Mouse (Mus musculus) G1E (cell line): ENCODE data around the gene Dgkz. TPM values are rescaled to one million over a fixed set of nuclear protein-coding genes. Genes with fewer than 3 reads are reported as not detected.

Source experiments
- ATAC-seq: 2 replicates; pipeline ENCODE4 v1.8.0; 2016; ENCODE audit warnings: mild to moderate bottlenecking; ENCODE audit not compliant: insufficient number of reproducible peaks, poor library complexity, low FRiP score, severe bottlenecking; ENCODE audit errors: extremely low read depth
- DNase-seq: peaks from one replicate; pipeline ENCODE4 v3.0.0; 2012; ENCODE audit warnings: low spot score
- H3K27me3 ChIP-seq: 2 replicates; pipeline ENCODE4 v1.6.1; 2012; ENCODE audit warnings: mild to moderate bottlenecking, low read length, inconsistent platforms; ENCODE audit not compliant: insufficient read depth
- H3K36me3 ChIP-seq: replicated peaks from 2 replicates; pipeline ENCODE3; 2012; ENCODE audit warnings: mild to moderate bottlenecking, inconsistent platforms
- H3K4me1 ChIP-seq: 2 replicates; pipeline ENCODE4 v1.6.1; 2012; ENCODE audit warnings: low read depth, low read length, inconsistent platforms, mixed read lengths; ENCODE audit not compliant: insufficient read depth
- H3K4me3 ChIP-seq: 2 replicates; pipeline ENCODE4 v1.5.1; 2012; ENCODE audit warnings: low read depth, mild to moderate bottlenecking, inconsistent platforms, low read length, moderate library complexity, mixed read lengths
- H3K9me3 ChIP-seq: replicated peaks from 2 replicates; pipeline ENCODE4 v1.6.1; 2012; ENCODE audit warnings: inconsistent platforms
- CTCF ChIP-seq: IDR thresholded peaks from 2 replicates; pipeline ENCODE4 v1.5.1; 2012; ENCODE audit warnings: low read depth, low read length, inconsistent platforms, mixed read lengths
- GATA1 ChIP-seq: IDR thresholded peaks from 2 replicates; pipeline ENCODE4 v1.6.1; 2012; ENCODE audit warnings: borderline replicate concordance, low read length, inconsistent platforms, mixed read lengths
- GATA2 ChIP-seq: IDR thresholded peaks from 2 replicates; pipeline ENCODE4 v1.6.1; 2012; ENCODE audit warnings: low read depth, low read length, inconsistent platforms, borderline replicate concordance
- POLR2AphosphoS5 ChIP-seq: IDR thresholded peaks from 2 replicates; pipeline ENCODE4 v1.6.1; 2012; ENCODE audit warnings: low read depth, low read length, inconsistent platforms; ENCODE audit not compliant: insufficient replicate concordance
- TAL1 ChIP-seq: conservative IDR thresholded peaks from 2 replicates; pipeline ENCODE4 v1.6.1; 2012; ENCODE audit warnings: low read depth, low read length, inconsistent platforms, mixed read lengths
- polyA plus RNA-seq: library from polyadenylated mRNA; stranded (reverse); fragments of >175 nt; gene quantifications from 2 replicates; pipeline ENCODE4 v1.2.3, GENCODE M21; 2012
- total RNA-seq, 2 experiments: library from RNA; stranded (forward) in 1 of 2; stranded (reverse) in 1 of 2; fragments of 200-1000 nt in 1 of 2; fragments of >200 nt in 1 of 2; fragmentation: Nextera tagmentation in 1 of 2; gene quantifications; 2 replicates each; pipeline ENCODE4 v1.2.3; 2014 to 2017

Gene Dgkz
- total and polyA plus RNA-seq, 3 experiments: 115 to 416 (median 290) TPM

DNA sequence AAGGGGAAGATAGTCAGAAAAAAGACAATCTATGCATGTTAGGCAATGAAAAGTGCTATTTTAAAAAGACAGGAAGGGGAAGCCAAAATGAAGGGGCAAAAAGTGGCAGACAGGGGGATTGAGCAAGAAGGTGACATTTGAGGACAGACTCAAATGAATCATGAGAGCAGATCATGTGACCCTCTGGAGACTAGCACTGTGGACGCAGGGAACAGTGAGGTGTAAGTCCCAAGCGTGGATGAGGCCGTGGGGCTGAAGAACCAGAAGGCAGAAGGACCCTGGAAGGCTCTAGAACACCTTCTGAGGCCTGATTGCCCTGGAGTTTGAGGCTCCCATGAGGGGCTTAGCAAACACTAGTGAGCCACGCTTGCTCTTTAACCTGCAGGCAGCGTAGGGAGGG is 9.3 kb downstream of the Dgkz start:
- H3K36me3 ChIP-seq: peaks cover 5% of the 10 kb centered on the region
- peaks cover 52% of the 10 kb centered on the region for H3K27me3 ChIP-seq
- no peaks in the 10 kb centered on the region for H3K9me3 ChIP-seq
- H3K4me1 ChIP-seq: peaks cover 39% of the 10 kb centered on the region
- no peak for ATAC-seq
- no peak for DNase-seq
- H3K4me3 ChIP-seq: no peak overlapping the region
- TF ChIP-seq GATA1 (no peak), POLR2AphosphoS5 (no peak), TAL1 (no peak), GATA2 (no peak), CTCF (no peak)

DNA sequence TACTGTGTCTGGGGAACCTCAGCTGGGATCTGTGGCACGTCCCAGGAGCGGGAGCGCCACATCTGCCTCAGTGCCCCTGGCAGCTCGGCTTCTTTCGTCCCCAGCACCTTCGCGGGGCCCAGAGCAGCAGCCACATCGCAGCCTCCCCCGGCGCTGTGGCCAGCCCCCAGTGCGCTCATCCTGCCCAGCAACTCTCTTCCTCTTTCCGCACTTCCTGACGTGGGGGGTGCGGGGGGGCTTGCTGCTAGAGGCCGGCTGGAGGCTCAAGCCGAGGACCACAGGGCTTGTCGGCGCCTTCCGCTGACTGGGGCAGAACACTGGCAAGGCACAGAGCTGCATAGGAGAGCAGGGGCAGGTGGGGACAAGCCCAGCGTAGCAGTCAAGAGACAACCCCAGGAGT is 10.2 kb downstream of the Dgkz start:
- Histone ChIP-seq H3K4me3 (peak overlapping the region; percentile 49; the same call in 1 of the 2 replicates), H3K4me1 (peaks cover 47% of the 10 kb centered on the region), H3K36me3 (peaks cover 14% of the 10 kb centered on the region), H3K27me3 (peaks cover 42% of the 10 kb centered on the region), H3K9me3 (no peaks in the 10 kb centered on the region)
- ATAC-seq: no peak
- no peak for TF ChIP-seq GATA1
- DNase-seq: no peak

DNA sequence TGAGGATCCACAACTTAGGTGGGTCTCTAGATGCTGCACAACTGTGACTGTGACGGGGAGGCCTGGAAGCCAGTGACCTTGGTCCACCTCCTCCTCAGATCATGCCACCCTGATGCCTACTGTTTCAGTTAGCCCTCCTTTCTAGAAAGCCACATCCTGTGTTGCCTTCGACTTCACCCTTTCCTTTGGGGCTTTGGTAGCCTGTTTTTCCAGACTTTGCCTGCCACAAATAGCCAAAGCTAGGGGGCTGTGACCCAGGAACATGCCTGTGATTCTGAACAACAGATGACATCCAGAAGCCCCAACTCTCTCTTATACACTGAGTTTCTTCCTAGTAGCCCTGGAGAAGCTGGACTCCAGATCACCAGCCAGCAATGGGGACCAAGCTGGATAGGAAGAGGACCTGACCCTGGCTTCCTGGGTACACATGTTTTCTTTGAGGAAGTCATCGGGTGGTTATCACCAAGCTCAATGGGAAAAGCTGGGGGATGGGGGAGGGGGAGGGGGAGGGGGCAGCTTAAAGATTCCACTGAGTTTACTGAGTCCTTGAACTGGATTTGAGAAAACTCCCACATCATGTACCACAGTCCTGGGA is 11.0 kb downstream of the Dgkz start:
- no peak for TF ChIP-seq TAL1
- TF ChIP-seq POLR2AphosphoS5: no peak
- TF ChIP-seq CTCF: no peak
- no peak for TF ChIP-seq GATA2
- no peak for TF ChIP-seq GATA1
- peaks cover 21% of the 10 kb centered on the region for H3K36me3 ChIP-seq
- no peak overlapping the region for H3K4me3 ChIP-seq
- H3K4me1 ChIP-seq: peaks cover 54% of the 10 kb centered on the region
- DNase-seq (no peak), ATAC-seq (no peak)
- no peaks in the 10 kb centered on the region for H3K9me3 ChIP-seq
- peaks cover 35% of the 10 kb centered on the region for H3K27me3 ChIP-seq

DNA sequence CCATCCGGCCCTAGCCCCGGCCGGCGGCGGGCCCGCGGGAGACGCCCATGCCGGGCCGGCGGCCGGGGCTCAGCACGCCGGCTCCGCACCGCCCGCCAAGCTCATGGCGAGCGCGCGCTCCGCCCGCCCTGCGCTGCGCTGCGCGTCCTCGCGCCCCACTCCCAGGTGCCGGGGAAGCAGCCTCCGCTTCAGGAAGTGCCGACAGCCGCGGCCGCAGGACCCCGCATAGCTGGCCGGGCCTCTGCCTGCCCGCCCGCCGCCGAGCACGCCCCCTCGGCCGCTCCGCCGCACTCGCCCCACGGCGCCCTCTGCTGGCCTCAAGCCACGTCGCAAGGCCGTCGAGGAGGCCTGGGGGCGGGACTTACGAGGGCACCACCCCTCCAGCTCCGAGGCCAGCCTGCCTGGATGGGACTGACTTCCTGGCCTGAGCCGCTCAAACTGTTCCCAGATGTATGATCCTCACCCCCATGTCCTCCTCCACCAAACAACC is 12.2 kb downstream of the Dgkz start:
- H3K4me1 ChIP-seq: peaks cover 66% of the 10 kb centered on the region
- peaks cover 24% of the 10 kb centered on the region for H3K27me3 ChIP-seq
- DNase-seq: peak; percentile 85
- TF ChIP-seq GATA2: no peak
- peak; percentile 67 for TF ChIP-seq CTCF
- H3K36me3 ChIP-seq: peaks cover 33% of the 10 kb centered on the region
- no peaks in the 10 kb centered on the region for H3K9me3 ChIP-seq
- peak overlapping the region; percentile 86 for H3K4me3 ChIP-seq
- peak; percentile 59 for ATAC-seq

DNA sequence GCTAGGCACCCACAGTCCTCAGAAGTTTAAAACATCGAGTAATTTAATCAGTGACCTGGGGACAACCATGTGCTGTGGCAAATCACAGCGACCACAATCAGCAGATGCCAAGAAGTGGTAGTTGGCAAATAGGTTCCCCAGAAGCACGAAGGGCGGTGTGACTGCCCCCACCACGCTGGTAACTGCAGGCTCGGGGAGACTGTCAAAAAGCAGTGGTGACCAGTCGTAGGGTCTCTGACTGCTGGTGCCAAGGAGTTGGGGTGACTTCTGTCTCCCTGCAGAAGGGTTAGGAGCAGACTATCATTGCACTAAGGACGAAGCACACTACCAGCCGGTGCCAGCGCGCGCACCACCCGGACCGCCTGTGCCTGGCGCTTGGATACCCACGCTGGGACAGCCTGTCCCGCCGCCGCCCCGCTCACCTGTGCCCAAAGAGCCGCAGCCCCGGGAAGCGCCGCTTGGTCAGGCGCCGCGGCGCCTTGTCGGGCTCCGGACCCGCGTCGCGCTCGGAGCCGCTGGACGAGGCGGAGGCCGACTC is 12.7 kb downstream of the Dgkz start:
- peaks cover 70% of the 10 kb centered on the region for H3K4me1 ChIP-seq

DNA sequence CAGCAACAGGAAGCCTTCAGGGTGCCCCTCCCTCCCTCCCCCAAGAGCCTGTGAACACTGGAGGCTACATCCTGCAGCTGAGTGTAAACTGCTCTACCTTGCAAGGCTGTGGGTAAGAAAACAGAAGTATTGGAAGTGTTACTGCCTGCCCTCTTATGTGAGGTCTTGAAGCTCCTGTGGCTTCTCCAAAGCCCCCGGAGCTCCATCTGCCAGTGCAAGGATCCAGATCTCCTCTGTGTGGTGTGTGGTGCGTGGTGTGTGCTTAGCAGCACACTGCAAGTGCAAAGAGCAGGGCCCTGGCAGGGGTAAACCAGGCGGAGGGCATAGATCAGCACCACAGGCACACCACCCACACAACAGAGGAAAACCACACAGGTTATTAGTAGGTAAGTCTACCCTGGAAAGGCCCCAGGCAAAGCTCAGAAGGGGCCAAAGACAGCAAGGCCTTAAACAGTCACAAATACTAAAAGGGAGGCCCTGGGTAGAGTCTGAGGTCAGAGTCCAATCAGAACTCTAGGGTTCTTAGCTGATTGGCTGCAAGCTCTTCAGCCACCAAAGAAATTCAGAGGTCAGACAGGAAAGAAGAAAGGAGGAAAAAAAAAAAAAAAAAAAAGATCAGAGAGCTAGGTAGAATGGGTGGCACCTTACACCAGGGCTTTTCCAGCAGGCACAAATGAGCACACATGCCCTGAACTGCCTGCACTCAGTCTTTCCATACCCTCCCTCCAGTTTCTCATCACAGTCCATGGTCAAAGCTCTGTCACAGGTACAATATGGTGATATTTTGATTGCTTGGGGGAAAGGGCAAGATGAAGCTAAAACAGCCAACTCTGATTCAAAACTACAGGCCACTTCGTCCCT is 13.5 kb downstream of the Dgkz start:
- ATAC-seq: no peak
- H3K4me1 ChIP-seq: peaks cover 78% of the 10 kb centered on the region

More for the DNA sequence above, 12.7 kb downstream of the Dgkz start:
- H3K4me3 ChIP-seq: peak overlapping the region; percentile 86
- DNase-seq (no peak), ATAC-seq (no peak)
- H3K36me3 ChIP-seq: peaks cover 37% of the 10 kb centered on the region
- peaks cover 19% of the 10 kb centered on the region for H3K27me3 ChIP-seq
- H3K9me3 ChIP-seq: no peaks in the 10 kb centered on the region
- TF ChIP-seq GATA1 (no peak), TAL1 (no peak), CTCF (no peak), GATA2 (no peak), POLR2AphosphoS5 (no peak)

More for the DNA sequence above, 13.5 kb downstream of the Dgkz start:
- TF ChIP-seq CTCF (no peak), TAL1 (no peak), POLR2AphosphoS5 (no peak), GATA1 (no peak), GATA2 (no peak)
- peaks cover 43% of the 10 kb centered on the region for H3K36me3 ChIP-seq
- H3K27me3 ChIP-seq: peaks cover 16% of the 10 kb centered on the region
- no peaks in the 10 kb centered on the region for H3K9me3 ChIP-seq
- DNase-seq: no peak
- peak overlapping the region; percentile 86 for H3K4me3 ChIP-seq
